Mouse (Mus musculus): Measurements from ENCODE around the gene Cdc42ep4.

DNA sequence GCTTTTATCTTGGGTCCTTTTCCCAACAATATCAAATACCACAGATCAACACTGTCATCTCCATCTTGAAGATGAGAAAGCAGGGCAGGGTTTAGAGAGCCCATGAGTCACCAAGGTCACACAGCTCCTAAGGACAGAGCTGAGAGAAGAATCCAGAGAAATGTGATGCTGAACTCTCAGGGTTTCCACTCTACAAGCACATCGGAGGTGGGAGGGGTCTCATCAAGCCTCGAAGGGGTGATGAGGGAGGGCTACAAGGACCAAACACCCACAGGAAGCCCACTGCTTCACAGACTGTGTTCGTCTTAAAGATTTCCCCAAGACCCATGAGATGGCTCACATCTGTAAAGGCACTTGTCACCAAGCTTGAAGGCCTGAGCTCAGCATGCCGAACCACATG lies 5.7 kb downstream of the Cdc42ep4 start:
- TF ChIP-seq CTCF (IDR thresholded peaks at IDR 0.05; ENCODE audit: low read depth, low read length) (no peak), TAL1 (conservative IDR thresholded peaks at IDR 0.05; ENCODE audit: low read depth, low read length) (no peak)
